Mouse (Mus musculus) small intestine, adult 2 months (tissue): Measurements from ENCODE around the gene Prlh.

ENCODE experiments used
- CTCF ChIP-seq: fragments of 200-500 bp; IDR thresholded peaks from 2 replicates; pipeline ENCODE4 v1.5.1; 2012; ENCODE audit warnings: low read depth, mild to moderate bottlenecking, control low read depth, inconsistent platforms, low read length, moderate library complexity, mixed read lengths; ENCODE audit not compliant: insufficient replicate concordance, insufficient read length; ENCODE audit errors: extremely low read depth
- POLR2A ChIP-seq: fragments of 200-500 bp; IDR thresholded peaks from 2 replicates; pipeline ENCODE4 v1.6.1; 2012; ENCODE audit warnings: low read depth, mild to moderate bottlenecking, control low read depth, inconsistent platforms, low read length, moderate library complexity

- TF ChIP-seq POLR2A, result no peak
- TF ChIP-seq CTCF, result no peak
Observed at GRCm38 (mm10) chr1:90998891-90999611, 46.1 kb downstream of the Prlh start.
